Mouse (Mus musculus): ENCODE measurements around the gene Slc16a10. TPM values are rescaled to one million over a fixed set of nuclear protein-coding genes. Genes with fewer than 3 reads are reported as not detected.
"Not testable (repeated sequence)": the region's sequence is repeated elsewhere in the genome, so short reads cannot be mapped to it uniquely, and the experiment has no call there.

Gene Slc16a10
- total and polyA plus RNA-seq, 2 experiments from 2014 or later = 1.5 to 2.5 TPM

DNA sequence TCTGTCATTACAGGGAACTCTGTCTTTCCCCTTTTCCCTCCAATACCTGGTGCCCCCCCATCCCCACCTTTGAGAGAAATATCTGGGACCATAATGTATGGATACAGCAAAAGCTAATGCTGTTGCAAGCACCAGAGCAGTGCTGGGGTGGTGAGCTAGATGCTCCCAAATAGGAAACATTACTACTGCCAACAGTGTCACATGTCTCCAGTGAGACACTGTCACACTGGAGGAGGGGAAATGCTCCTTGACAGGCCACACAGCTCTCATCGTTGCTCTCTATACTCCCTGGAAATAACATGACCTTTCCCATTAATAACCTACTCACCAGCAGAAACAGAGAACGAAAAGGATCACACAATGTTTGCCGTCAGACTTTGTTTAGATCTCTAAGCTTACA, 122.6 kb downstream of the Slc16a10 start:
- DNase-seq (no peak), ATAC-seq (no peak)
- H3K4me3 ChIP-seq (ENCODE audit: low read depth, low read length) = no peak overlapping the region
- no peaks in the 10 kb centered on the region for H3K9me3 ChIP-seq (ENCODE audit: low read length)
- no peaks in the 10 kb centered on the region for H3K4me1 ChIP-seq (ENCODE audit: insufficient read depth)
- H3K4me2 ChIP-seq (ENCODE audit: low read depth) = no peak overlapping the region
- H3K27ac ChIP-seq (ENCODE audit: low read depth, low read length) = no peak overlapping the region
- no peak overlapping the region for H3K9ac ChIP-seq
- 60% methylated on average over 3 of the region's 3 CpGs for WGBS
- TF ChIP-seq CTCF (IDR thresholded peaks at IDR 0.05; ENCODE audit: low read depth) = no peak
- no peaks in the 10 kb centered on the region for H3K36me3 ChIP-seq (ENCODE audit: insufficient read depth)
- H3K27me3 ChIP-seq (ENCODE audit: insufficient read depth, low read length) = no peaks in the 10 kb centered on the region

- no peak for DNase-seq
Observed at GRCm38 (mm10) chr10:40018261-40018860, 123.7 kb downstream of the Slc16a10 start.

DNA sequence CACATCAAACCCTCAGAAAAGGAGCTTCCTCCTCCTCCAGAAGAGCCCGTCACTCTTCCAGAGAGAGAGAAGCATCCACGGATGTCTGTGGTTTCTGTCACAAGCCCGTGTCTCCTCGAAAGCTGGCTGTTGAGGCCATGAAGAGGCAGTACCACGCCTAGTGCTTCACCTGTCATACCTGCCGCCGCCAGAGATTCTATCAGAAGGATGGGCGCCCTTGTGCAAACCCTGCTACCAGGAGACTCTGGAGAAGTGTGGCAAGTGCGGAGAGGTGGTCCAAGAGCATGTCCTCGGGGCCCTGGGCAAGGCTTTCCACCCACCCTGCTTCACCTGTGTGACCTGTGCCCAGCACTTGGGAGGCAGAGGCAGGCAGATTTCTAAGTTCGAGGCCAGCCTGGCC, 132.5 kb downstream of the Slc16a10 start:
- TF ChIP-seq CTCF (IDR thresholded peaks at IDR 0.05; ENCODE audit: low read depth) = no peak
- no peak overlapping the region for H3K4me2 ChIP-seq (ENCODE audit: low read depth)
- no peak for ATAC-seq
- no peaks in the 10 kb centered on the region for H3K9me3 ChIP-seq (ENCODE audit: low read length)
- H3K9ac ChIP-seq = no peak overlapping the region
- no peak overlapping the region for H3K4me3 ChIP-seq (ENCODE audit: low read depth, low read length)
- H3K4me1 ChIP-seq (ENCODE audit: insufficient read depth) = no peaks in the 10 kb centered on the region
- no peaks in the 10 kb centered on the region for H3K36me3 ChIP-seq (ENCODE audit: insufficient read depth)
- 89% methylated on average over 11 of the region's 11 CpGs for WGBS
- no peak overlapping the region for H3K27ac ChIP-seq (ENCODE audit: low read depth, low read length)
- no peak for DNase-seq
- H3K27me3 ChIP-seq (ENCODE audit: insufficient read depth, low read length) = no peaks in the 10 kb centered on the region

More at GRCm38 (mm10) chr10:40018261-40018860, 123.7 kb downstream of the Slc16a10 start:
- H3K4me2 ChIP-seq (ENCODE audit: low read depth) = no peak overlapping the region
- no peak for ATAC-seq
- H3K9me3 ChIP-seq (ENCODE audit: low read length) = no peaks in the 10 kb centered on the region
- H3K9ac ChIP-seq = no peak overlapping the region
- TF ChIP-seq CTCF (IDR thresholded peaks at IDR 0.05; ENCODE audit: low read depth) = no peak
- WGBS = 56% methylated on average over 5 of the region's 5 CpGs
- H3K27ac ChIP-seq (ENCODE audit: low read depth, low read length) = no peak overlapping the region
- no peaks in the 10 kb centered on the region for H3K27me3 ChIP-seq (ENCODE audit: insufficient read depth, low read length)
- no peaks in the 10 kb centered on the region for H3K4me1 ChIP-seq (ENCODE audit: insufficient read depth)
- H3K36me3 ChIP-seq (ENCODE audit: insufficient read depth) = no peaks in the 10 kb centered on the region
- H3K4me3 ChIP-seq (ENCODE audit: low read depth, low read length) = no peak overlapping the region

DNA sequence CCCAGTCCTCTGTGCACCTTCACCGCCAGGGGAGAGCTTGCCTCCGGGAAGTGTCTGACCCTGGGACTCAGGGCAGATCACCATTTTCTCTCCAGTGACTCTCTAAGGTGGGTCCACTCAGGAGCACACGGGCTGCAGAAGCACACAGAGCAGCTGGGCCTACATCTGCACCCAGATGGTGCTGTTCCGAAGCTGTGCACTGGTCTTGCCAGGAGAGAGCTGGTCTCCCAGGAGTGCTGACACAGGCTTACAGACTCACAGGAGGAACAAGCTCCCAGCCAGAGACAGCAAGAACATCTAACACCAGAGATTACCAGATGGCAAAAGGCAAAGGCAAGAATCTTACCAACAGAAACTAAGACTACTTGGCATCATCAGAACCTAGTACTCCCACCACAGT, 133.2 kb downstream of the Slc16a10 start:
- not testable (repeated sequence) for ATAC-seq; H3K9me3 ChIP-seq (ENCODE audit: low read length); H3K27ac ChIP-seq (ENCODE audit: low read depth, low read length); H3K4me2 ChIP-seq (ENCODE audit: low read depth); H3K27me3 ChIP-seq (ENCODE audit: insufficient read depth, low read length); H3K4me3 ChIP-seq (ENCODE audit: low read depth, low read length); H3K9ac ChIP-seq; H3K36me3 ChIP-seq (ENCODE audit: insufficient read depth); DNase-seq; H3K4me1 ChIP-seq (ENCODE audit: insufficient read depth)
- 88% methylated on average over 4 of the region's 4 CpGs for WGBS

GRCm38 (mm10) chr10:40007953-40008352, 134.1 kb downstream of the Slc16a10 start:
- Histone ChIP-seq H3K4me3 (ENCODE audit: low read depth, low read length) (no peak overlapping the region), H3K27ac (ENCODE audit: low read depth, low read length) (no peak overlapping the region), H3K9ac (no peak overlapping the region), H3K4me2 (ENCODE audit: low read depth) (no peak overlapping the region), H3K9me3 (ENCODE audit: low read length) (no peaks in the 10 kb centered on the region), H3K4me1 (ENCODE audit: insufficient read depth) (no peaks in the 10 kb centered on the region), H3K36me3 (ENCODE audit: insufficient read depth) (no peaks in the 10 kb centered on the region), H3K27me3 (ENCODE audit: insufficient read depth, low read length) (no peaks in the 10 kb centered on the region)
- no peak for ATAC-seq
- 92% methylated on average over 4 of the region's 4 CpGs for WGBS
- DNase-seq = no peak
- no peak for TF ChIP-seq CTCF (IDR thresholded peaks at IDR 0.05; ENCODE audit: low read depth)

DNA sequence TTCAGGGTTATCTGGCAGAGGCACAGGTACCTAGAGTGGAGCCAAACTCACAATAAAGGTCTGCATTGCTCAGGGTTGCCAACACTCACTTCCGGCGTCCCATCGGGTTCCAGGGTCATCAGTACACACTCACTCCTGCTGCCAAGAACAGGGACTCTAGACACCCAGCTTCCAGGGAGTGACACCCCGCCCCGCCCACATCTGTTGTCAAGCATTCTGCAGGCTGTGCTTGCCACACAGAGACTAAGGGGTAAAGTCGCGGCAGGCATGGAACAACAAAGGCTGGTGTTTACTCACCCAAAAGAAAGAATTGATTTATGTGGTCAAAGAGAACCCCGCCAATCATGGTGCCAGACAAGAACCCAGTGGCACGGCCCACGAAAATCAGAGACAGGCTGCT, 135.1 kb downstream of the Slc16a10 start:
- DNase-seq (no peak), ATAC-seq (peak; percentile 48)
- H3K9ac ChIP-seq = no peak overlapping the region
- H3K36me3 ChIP-seq (ENCODE audit: insufficient read depth) = no peaks in the 10 kb centered on the region
- no peaks in the 10 kb centered on the region for H3K4me1 ChIP-seq (ENCODE audit: insufficient read depth)
- 38% methylated on average over 10 of the region's 10 CpGs for WGBS
- no peaks in the 10 kb centered on the region for H3K27me3 ChIP-seq (ENCODE audit: insufficient read depth, low read length)
- no peak overlapping the region for H3K27ac ChIP-seq (ENCODE audit: low read depth, low read length)
- H3K4me2 ChIP-seq (ENCODE audit: low read depth) = no peak overlapping the region
- no peak for TF ChIP-seq CTCF (IDR thresholded peaks at IDR 0.05; ENCODE audit: low read depth)
- no peak overlapping the region for H3K4me3 ChIP-seq (ENCODE audit: low read depth, low read length)
- no peaks in the 10 kb centered on the region for H3K9me3 ChIP-seq (ENCODE audit: low read length)

- TF ChIP-seq CTCF (IDR thresholded peaks at IDR 0.05; ENCODE audit: low read depth) = no peak
- H3K9ac ChIP-seq = no peak overlapping the region
- ATAC-seq = no peak
- no peak overlapping the region for H3K4me2 ChIP-seq (ENCODE audit: low read depth)
- no peaks in the 10 kb centered on the region for H3K4me1 ChIP-seq (ENCODE audit: insufficient read depth)
- H3K4me3 ChIP-seq (ENCODE audit: low read depth, low read length) = no peak overlapping the region
- WGBS = 93% methylated on average over 2 of the region's 2 CpGs
- H3K9me3 ChIP-seq (ENCODE audit: low read length) = no peaks in the 10 kb centered on the region
- H3K27me3 ChIP-seq (ENCODE audit: insufficient read depth, low read length) = no peaks in the 10 kb centered on the region
- no peaks in the 10 kb centered on the region for H3K36me3 ChIP-seq (ENCODE audit: insufficient read depth)
- no peak for DNase-seq
- no peak overlapping the region for H3K27ac ChIP-seq (ENCODE audit: low read depth, low read length)
Observed at GRCm38 (mm10) chr10:40000746-40001145, 141.3 kb downstream of the Slc16a10 start.

All from forebrain, postnatal 0 days (tissue).